Mouse (Mus musculus): ENCODE results near the gene Ctsk.

- TF ChIP-seq FLI1 (IDR thresholded peaks at IDR 0.05; ENCODE audit: low read length): no peak
- no peak for TF ChIP-seq GATA1 (IDR thresholded peaks at IDR 0.05; ENCODE audit: borderline replicate concordance, low read length)
Measured at GRCm38 (mm10) chr3:95520100-95520499, 21.0 kb downstream of the Ctsk start.

Measured in megakaryocyte, embryonic 14.5 days (primary cell).